Mouse (Mus musculus) ES-Bruce4 (cell line): ENCODE measurements at regions not wholly inside any gene's neighbourhood (a gene's known extent, or its start where the extent isn't known, plus 50 kb on each side); places are given as distances from the start of the nearest gene placed in this dataset.

Experiments used
- H3K27ac ChIP-seq: 2 replicates; pipeline ENCODE4 v1.5.1; 2012; ENCODE audit warnings: low read length, inconsistent platforms; ENCODE audit not compliant: insufficient read depth
- H3K27me3 ChIP-seq: 2 replicates; pipeline ENCODE4 v1.6.1; 2012; ENCODE audit warnings: mild to moderate bottlenecking, low read length, inconsistent platforms; ENCODE audit not compliant: control insufficient read depth, poor library complexity, insufficient read depth, severe bottlenecking
- H3K36me3 ChIP-seq: 2 replicates; pipeline ENCODE4 v1.6.1; 2012; ENCODE audit warnings: inconsistent platforms, mild to moderate bottlenecking, low read length, moderate library complexity; ENCODE audit not compliant: control insufficient read depth, poor library complexity, insufficient read depth, severe bottlenecking
- H3K4me1 ChIP-seq: one replicate; pipeline ENCODE4 v1.8.1; 2011; ENCODE audit warnings: low read length; ENCODE audit not compliant: control insufficient read depth, insufficient read depth
- H3K4me3 ChIP-seq: 2 replicates; pipeline ENCODE4 v1.5.1; 2011; ENCODE audit warnings: low read depth, mild to moderate bottlenecking, low read length
- H3K9ac ChIP-seq: 2 replicates; pipeline ENCODE4 v1.6.1; 2012; ENCODE audit warnings: low read depth, mild to moderate bottlenecking, inconsistent platforms; ENCODE audit not compliant: poor library complexity, severe bottlenecking
- H3K9me3 ChIP-seq: replicated peaks from 2 replicates; pipeline ENCODE4 v1.6.1; 2012; ENCODE audit warnings: mild to moderate bottlenecking, low read length, inconsistent platforms; ENCODE audit not compliant: control insufficient read depth, poor library complexity, insufficient read depth, severe bottlenecking
- CTCF ChIP-seq: IDR thresholded peaks from one replicate; pipeline ENCODE4 v1.8.1; 2011; ENCODE audit warnings: low read depth, low read length
- EP300 ChIP-seq: IDR thresholded peaks from 2 replicates; pipeline ENCODE4 v1.6.1; 2011; ENCODE audit warnings: low read depth, low read length; ENCODE audit not compliant: insufficient read depth
- POLR2A ChIP-seq: IDR thresholded peaks from one replicate; pipeline ENCODE4 v1.8.1; 2011; ENCODE audit warnings: low read length; ENCODE audit not compliant: insufficient read depth

DNA sequence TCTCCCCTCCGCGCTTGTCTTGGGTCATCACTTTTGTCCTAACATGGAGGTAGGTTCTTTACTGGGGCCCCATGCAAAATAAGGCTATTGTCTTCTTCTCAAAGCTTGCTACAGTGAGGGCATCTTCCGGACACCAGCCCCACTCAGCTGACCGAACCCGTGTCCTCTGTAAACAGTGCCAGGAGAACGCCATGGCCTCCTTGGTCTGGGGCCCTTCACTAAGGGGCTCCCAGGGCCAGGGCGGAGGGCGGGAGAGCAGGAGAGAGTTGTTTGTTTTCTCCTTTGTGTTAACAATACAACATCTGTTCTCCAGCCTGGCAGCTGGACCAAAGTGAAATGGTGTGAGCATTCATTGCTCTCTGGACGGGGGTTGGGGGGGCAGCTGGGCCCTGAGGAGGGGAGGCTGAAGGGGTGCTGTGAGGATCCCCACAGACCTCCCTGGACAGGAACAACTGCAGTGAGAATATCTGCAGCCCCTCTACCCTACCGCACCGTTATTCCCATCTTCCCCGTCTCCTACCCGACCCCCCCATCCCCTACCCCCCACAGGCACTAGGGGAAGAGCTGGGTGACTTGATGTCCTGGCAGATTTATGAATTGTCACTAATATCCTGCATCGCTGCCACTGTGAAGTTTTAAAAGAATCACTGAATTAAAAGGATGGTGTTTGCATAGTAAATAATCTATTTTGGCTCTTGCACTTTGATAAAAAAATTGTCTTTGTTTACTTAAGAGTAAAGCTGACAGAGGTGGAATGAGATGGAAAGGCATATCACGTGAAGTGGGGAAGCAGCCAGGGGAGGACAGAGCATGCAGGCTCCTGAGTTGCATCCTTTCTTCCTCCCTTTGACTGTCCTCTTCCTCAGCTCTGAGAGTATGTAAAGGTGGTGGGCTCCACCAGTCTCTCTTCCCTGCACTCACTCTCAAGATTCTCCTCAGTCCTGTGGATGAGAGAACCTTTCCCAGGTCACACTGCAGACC, 97.5 kb upstream of the Teddm2 start:
- no peak overlapping the region for H3K4me3 ChIP-seq
- no peaks in the 10 kb centered on the region for H3K4me1 ChIP-seq
- H3K36me3 ChIP-seq = no peaks in the 10 kb centered on the region
- TF ChIP-seq POLR2A (no peak), EP300 (no peak), CTCF (no peak)
- H3K9me3 ChIP-seq = no peaks in the 10 kb centered on the region; the same call in 1 of the 2 replicates
- H3K27me3 ChIP-seq = no peaks in the 10 kb centered on the region
- H3K27ac ChIP-seq = no peak overlapping the region
- H3K9ac ChIP-seq = no peak overlapping the region

DNA sequence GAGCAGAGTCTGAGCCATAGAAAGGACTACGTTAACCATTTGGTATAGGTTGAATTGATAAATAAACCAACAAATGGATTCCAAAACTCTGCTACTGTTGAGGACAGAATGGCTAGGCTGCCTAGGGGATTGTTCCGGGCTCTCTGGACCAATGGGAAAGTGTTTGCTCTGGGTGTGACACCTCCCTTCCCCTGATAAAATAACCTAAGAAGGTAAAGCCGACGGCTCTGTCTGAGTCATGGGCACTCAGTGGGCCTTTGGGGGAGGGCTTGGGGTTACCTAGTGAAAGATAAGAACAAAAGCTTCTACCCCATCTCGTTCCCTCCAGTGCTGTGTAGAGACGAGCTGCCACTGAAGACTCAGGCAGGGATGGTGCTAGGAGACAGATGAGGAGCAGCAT, 99.7 kb upstream of the Teddm2 start:
- no peaks in the 10 kb centered on the region for H3K9me3 ChIP-seq
- no peaks in the 10 kb centered on the region for H3K36me3 ChIP-seq
- H3K9ac ChIP-seq = no peak overlapping the region
- TF ChIP-seq CTCF (no peak), POLR2A (no peak), EP300 (no peak)
- no peaks in the 10 kb centered on the region for H3K4me1 ChIP-seq
- no peak overlapping the region for H3K4me3 ChIP-seq
- H3K27ac ChIP-seq = no peak overlapping the region
- H3K27me3 ChIP-seq = no peaks in the 10 kb centered on the region

DNA sequence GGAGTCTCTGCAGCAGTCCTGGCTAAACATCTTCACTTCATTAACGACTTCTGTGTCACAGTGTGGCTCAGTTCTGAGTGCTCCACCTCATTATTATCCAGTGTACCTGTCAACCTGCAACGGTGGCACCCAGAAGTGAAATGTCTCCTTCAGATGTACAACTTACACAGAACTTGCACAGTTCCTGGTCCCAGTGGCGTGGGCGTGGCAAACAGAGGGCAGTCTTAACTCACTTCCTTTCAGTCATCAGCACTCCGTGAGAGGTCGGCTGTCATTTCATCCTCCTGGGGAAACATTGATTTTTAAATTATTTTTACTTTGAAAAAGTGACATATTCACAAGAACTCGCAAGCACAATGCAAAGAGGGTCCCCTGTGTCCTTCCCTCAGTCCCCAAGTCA, 103.6 kb upstream of the Teddm2 start:
- H3K27me3 ChIP-seq = no peaks in the 10 kb centered on the region
- no peaks in the 10 kb centered on the region for H3K9me3 ChIP-seq
- H3K9ac ChIP-seq = no peak overlapping the region
- no peaks in the 10 kb centered on the region for H3K4me1 ChIP-seq
- no peak overlapping the region for H3K4me3 ChIP-seq
- no peak overlapping the region for H3K27ac ChIP-seq
- H3K36me3 ChIP-seq = no peaks in the 10 kb centered on the region
- TF ChIP-seq EP300 (no peak), POLR2A (no peak)

DNA sequence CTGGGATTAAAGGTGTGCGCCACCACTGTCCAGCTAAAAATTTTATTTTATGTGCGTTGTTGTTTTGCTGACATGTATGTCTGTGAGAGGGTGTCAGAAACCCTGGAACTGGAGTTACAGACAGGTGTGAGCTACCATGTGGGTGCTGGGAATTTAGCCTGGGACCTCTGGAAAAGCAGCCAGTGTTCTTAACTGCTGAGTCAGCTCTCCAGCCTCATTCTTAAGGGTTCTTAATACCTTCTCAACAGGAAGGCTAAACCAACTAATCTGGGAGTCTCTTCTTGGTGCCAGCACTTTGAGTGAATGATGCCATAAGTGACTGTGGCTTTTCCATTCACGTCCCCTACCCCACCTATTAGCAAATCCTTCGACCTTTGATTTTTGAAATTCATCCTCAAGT, 104.6 kb upstream of the Teddm2 start:
- H3K4me1 ChIP-seq = no peaks in the 10 kb centered on the region
- H3K27ac ChIP-seq = no peak overlapping the region
- no peaks in the 10 kb centered on the region for H3K27me3 ChIP-seq
- H3K4me3 ChIP-seq = no peak overlapping the region
- H3K36me3 ChIP-seq = no peaks in the 10 kb centered on the region
- H3K9ac ChIP-seq = no peak overlapping the region
- TF ChIP-seq EP300 (no peak), POLR2A (no peak), CTCF (no peak)
- H3K9me3 ChIP-seq = no peaks in the 10 kb centered on the region

DNA sequence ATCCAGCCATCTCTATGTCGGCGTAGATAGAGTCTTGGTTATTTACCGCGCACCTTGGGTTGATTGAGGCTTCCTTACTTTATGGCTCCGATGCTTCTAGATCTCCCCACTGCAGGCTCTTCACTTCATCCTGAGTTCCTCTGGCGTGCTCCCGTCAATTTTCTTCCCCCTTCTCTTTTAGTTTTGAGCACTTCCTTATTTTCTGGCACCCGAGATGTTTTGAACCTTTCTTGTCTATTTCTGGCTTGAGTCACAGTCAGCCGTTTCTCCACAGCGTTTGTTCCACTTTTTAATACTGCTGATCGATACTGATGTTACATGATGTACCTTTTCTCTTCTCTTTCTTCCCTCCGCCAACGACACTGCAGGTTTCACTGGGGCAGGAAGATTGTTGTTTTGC, 106.0 kb upstream of the Teddm2 start:
- no peaks in the 10 kb centered on the region for H3K36me3 ChIP-seq
- H3K27ac ChIP-seq = no peak overlapping the region
- no peaks in the 10 kb centered on the region for H3K9me3 ChIP-seq
- no peak overlapping the region for H3K9ac ChIP-seq
- H3K4me1 ChIP-seq = no peaks in the 10 kb centered on the region
- TF ChIP-seq POLR2A = no peak
- no peak for TF ChIP-seq CTCF
- TF ChIP-seq EP300 = no peak
- no peaks in the 10 kb centered on the region for H3K27me3 ChIP-seq
- no peak overlapping the region for H3K4me3 ChIP-seq

DNA sequence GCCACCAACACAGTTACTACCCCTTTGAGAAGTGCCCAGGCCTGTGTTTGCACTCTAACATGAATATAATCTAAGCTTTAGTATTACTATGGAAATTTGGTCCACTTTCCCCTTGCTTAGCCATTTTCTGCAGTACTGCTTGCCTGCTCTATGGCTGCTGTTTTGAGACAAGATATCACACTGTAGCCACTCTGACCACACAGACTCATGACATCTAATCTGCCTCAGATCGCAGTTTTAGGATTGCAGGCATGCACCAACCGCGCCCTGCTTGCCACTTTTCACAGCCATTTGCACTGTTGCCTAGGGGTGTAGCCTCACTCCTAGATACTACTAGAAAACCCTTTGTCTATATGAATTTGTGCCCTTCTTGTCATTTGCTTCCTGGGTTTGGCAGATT, 107.4 kb upstream of the Teddm2 start:
- Histone ChIP-seq H3K4me3 (no peak overlapping the region), H3K9me3 (no peaks in the 10 kb centered on the region), H3K27ac (no peak overlapping the region), H3K27me3 (no peaks in the 10 kb centered on the region), H3K9ac (no peak overlapping the region), H3K36me3 (no peaks in the 10 kb centered on the region), H3K4me1 (no peaks in the 10 kb centered on the region)
- no peak for TF ChIP-seq CTCF
- no peak for TF ChIP-seq EP300
- no peak for TF ChIP-seq POLR2A
